Mouse (Mus musculus): ENCODE results near the gene Olfr1116. TPM values are rescaled to one million over a fixed set of nuclear protein-coding genes. Genes with fewer than 3 reads are reported as not detected.
"Not testable (repeated sequence)": the region's sequence is repeated elsewhere in the genome, so short reads cannot be mapped to it uniquely, and the experiment has no call there.

The Olfr1116 gene
- not detected in 2 replicates for polyA plus RNA-seq (2014; fragmentation: Nextera tagmentation; extraction: Ambion mirVana)

DNA sequence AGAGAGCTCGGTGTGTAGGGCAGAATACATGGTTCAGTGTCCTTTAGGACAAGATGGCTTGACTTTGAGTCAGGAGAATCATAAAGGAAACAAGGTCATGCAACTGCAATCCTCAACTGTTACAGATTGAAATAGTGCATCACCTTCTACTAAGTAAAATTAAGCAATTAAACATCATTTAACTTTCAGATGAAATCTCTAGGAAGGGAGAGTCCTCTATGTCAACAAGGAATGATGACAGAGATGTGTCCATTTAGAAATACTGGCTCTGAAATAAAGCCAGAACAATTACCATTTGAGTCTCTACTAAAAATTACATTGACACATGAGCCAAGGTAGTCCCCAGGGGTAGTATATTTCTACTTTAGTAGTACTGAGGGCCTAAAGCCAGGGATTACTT, at the start of gene Olfr1116:
Gene Olfr1116 (plus strand): TSS at position 301 of the 400 bp plus-strand sequence.
- H3K36me3 ChIP-seq (replicated peaks; ENCODE audit: control insufficient read depth, insufficient read depth): no peaks in the 10 kb centered on the region
- WGBS: 93% methylated on average over 1 of the region's 1 CpGs

DNA sequence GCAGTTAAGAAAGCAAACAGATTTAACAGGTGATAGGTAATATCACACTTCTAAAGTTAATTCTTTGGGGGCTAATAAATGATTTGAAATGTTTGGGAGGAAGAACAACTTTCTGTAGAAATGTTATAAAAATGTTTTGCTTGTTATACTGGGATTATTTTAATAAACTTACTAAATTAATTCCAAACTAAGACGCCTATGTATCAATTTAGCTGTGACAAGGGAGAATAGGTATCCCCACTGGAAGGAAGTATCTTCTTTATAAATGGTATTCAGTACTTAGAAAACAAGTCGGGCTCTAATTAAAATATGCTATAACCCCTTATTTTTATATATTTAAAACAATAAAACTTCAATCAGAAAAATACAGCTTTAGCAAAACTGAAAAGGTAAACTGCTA, 19.6 kb upstream of the Olfr1116 start, which contains the start of gene Olfr1115:
Gene Olfr1115 (plus strand): TSS at position 301 of the 400 bp plus-strand sequence.
- no peak within 1 kb of the TSS for H3K4me2 ChIP-seq (replicated peaks)
- H3K27ac ChIP-seq: no peak within 1 kb of the TSS
- DNase-seq (ENCODE audit: low spot score): no peak
- WGBS: 89% methylated on average over 2 of the region's 2 CpGs
- no peaks in the 10 kb centered on the region for H3K4me1 ChIP-seq (replicated peaks; ENCODE audit: control insufficient read depth, insufficient read depth, low read length)
- no peak within 1 kb of the TSS for H3K4me3 ChIP-seq (replicated peaks; ENCODE audit: low read length)
- H3K9me3 ChIP-seq (ENCODE audit: control insufficient read depth, low read length): no peaks in the 10 kb centered on the region
- H3K36me3 ChIP-seq (replicated peaks; ENCODE audit: control insufficient read depth, insufficient read depth): no peaks in the 10 kb centered on the region
- H3K27me3 ChIP-seq (ENCODE audit: control insufficient read depth, insufficient read depth, low read length): no peaks in the 10 kb centered on the region
- H3K9ac ChIP-seq: no peak within 1 kb of the TSS
- no peak for ATAC-seq (ENCODE audit: low FRiP score)

More for the DNA sequence above, at the start of gene Olfr1116:
- no peak within 1 kb of the TSS for H3K9ac ChIP-seq
- H3K4me3 ChIP-seq (replicated peaks; ENCODE audit: low read length): no peak within 1 kb of the TSS
- DNase-seq (ENCODE audit: low spot score) (no peak), ATAC-seq (ENCODE audit: low FRiP score) (no peak)
- H3K27me3 ChIP-seq (ENCODE audit: control insufficient read depth, insufficient read depth, low read length): no peaks in the 10 kb centered on the region
- no peak within 1 kb of the TSS for H3K27ac ChIP-seq
- H3K9me3 ChIP-seq (ENCODE audit: control insufficient read depth, low read length): no peaks in the 10 kb centered on the region
- no peak within 1 kb of the TSS for H3K4me2 ChIP-seq (replicated peaks)
- no peaks in the 10 kb centered on the region for H3K4me1 ChIP-seq (replicated peaks; ENCODE audit: control insufficient read depth, insufficient read depth, low read length)

DNA sequence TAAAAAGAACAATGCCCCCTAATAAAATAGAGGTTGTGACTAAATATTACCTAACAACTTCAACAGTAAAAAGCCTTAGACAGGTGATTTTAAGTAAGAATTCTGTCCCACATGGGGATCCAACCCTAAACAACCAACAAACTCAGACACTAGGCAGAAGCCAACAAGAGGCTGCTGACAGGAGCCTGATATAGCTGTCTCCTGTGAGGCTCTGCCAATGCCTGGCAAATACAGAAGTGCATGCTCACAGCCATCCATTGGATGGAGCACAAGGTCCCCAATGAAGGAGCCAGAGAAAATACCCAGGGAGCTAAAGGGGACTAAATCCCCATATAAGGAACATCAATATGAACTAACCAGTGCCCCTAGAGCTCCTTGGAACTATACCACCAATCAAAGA, 26.6 kb downstream of the Olfr1116 start:
- not testable (repeated sequence) for DNase-seq (ENCODE audit: low spot score); H3K4me3 ChIP-seq (replicated peaks; ENCODE audit: low read length)

DNA sequence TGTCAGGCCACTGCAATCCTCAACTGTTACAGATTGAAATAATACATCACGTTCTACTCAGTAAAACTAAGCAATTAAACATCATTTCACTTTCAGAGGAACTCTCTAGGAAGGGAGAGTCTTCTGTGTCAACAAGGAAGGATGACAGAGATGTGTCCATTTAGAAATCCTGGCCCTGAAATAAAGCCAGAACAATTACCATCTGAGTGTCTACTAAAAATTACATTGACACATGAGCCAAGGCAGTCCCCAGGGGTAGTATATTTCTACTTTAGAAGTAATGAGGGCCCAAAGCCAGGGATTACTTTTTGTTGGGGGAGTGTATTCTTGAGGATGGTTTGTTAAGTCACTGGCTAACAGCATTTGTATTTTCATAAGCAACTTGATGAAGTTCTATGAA, 39.9 kb downstream of the Olfr1116 start, which contains the start of gene Olfr1118:
Gene Olfr1118 (plus strand): TSS at position 301 of the 400 bp plus-strand sequence.
- Histone ChIP-seq H3K4me1 (replicated peaks; ENCODE audit: control insufficient read depth, insufficient read depth, low read length) (no peaks in the 10 kb centered on the region), H3K9ac (no peak within 1 kb of the TSS), H3K4me2 (replicated peaks) (no peak within 1 kb of the TSS), H3K36me3 (replicated peaks; ENCODE audit: control insufficient read depth, insufficient read depth) (no peaks in the 10 kb centered on the region), H3K27me3 (ENCODE audit: control insufficient read depth, insufficient read depth, low read length) (no peaks in the 10 kb centered on the region), H3K9me3 (ENCODE audit: control insufficient read depth, low read length) (no peaks in the 10 kb centered on the region), H3K4me3 (replicated peaks; ENCODE audit: low read length) (no peak within 1 kb of the TSS), H3K27ac (no peak within 1 kb of the TSS)
- 83% methylated on average over 1 of the region's 1 CpGs for WGBS
- ATAC-seq (ENCODE audit: low FRiP score): no peak
- DNase-seq (ENCODE audit: low spot score): no peak

More for the DNA sequence above, 26.6 kb downstream of the Olfr1116 start:
- ATAC-seq (ENCODE audit: low FRiP score); H3K4me2 ChIP-seq (replicated peaks); H3K9ac ChIP-seq; H3K9me3 ChIP-seq (ENCODE audit: control insufficient read depth, low read length); H3K36me3 ChIP-seq (replicated peaks; ENCODE audit: control insufficient read depth, insufficient read depth); H3K27ac ChIP-seq; H3K27me3 ChIP-seq (ENCODE audit: control insufficient read depth, insufficient read depth, low read length); H3K4me1 ChIP-seq (replicated peaks; ENCODE audit: control insufficient read depth, insufficient read depth, low read length): not testable (repeated sequence)

Small RNA genes lying within 50 kb of the gene (microRNA-seq; reads per million reads assigned to microRNA genes)
- not detected for gene Gm27438

Other genes starting within 250 kb of the Olfr1116 start
- gene Olfr1104, start 240.5 kb upstream of the Olfr1116 start, polyA plus RNA-seq (2014; fragmentation: Nextera tagmentation; extraction: Ambion mirVana): not detected in 2 replicates
- gene Olfr1105, start 231.0 kb upstream of the Olfr1116 start, polyA plus RNA-seq (2014; fragmentation: Nextera tagmentation; extraction: Ambion mirVana): not detected in 2 replicates
- not detected in 2 replicates for gene Olfr1106, start 215.3 kb upstream of the Olfr1116 start, polyA plus RNA-seq (2014; fragmentation: Nextera tagmentation; extraction: Ambion mirVana)
- gene Olfr1107, start 191.7 kb upstream of the Olfr1116 start, polyA plus RNA-seq (2014; fragmentation: Nextera tagmentation; extraction: Ambion mirVana): not detected in 2 replicates
- gene Olfr1109, start 171.5 kb upstream of the Olfr1116 start, polyA plus RNA-seq (2014; fragmentation: Nextera tagmentation; extraction: Ambion mirVana): not detected in 2 replicates
- gene Olfr259, start 153.0 kb upstream of the Olfr1116 start, polyA plus RNA-seq (2014; fragmentation: Nextera tagmentation; extraction: Ambion mirVana): not detected in 2 replicates
- gene Olfr1110, start 127.2 kb upstream of the Olfr1116 start, polyA plus RNA-seq (2014; fragmentation: Nextera tagmentation; extraction: Ambion mirVana): not detected in 2 replicates
- gene Olfr1111, start 114.9 kb upstream of the Olfr1116 start, polyA plus RNA-seq (2014; fragmentation: Nextera tagmentation; extraction: Ambion mirVana): not detected in 2 replicates
- not detected in 2 replicates for gene Olfr1112, start 79.7 kb upstream of the Olfr1116 start, polyA plus RNA-seq (2014; fragmentation: Nextera tagmentation; extraction: Ambion mirVana)
- gene Olfr1113, start 58.6 kb upstream of the Olfr1116 start, polyA plus RNA-seq (2014; fragmentation: Nextera tagmentation; extraction: Ambion mirVana): not detected in 2 replicates
- not detected in 2 replicates for gene Olfr1115, start 19.5 kb upstream of the Olfr1116 start, polyA plus RNA-seq (2014; fragmentation: Nextera tagmentation; extraction: Ambion mirVana)
- gene Olfr1118, start 40.0 kb downstream of the Olfr1116 start, polyA plus RNA-seq (2014; fragmentation: Nextera tagmentation; extraction: Ambion mirVana): not detected in 2 replicates
- not detected in 2 replicates for gene Olfr1120, start 87.3 kb downstream of the Olfr1116 start, polyA plus RNA-seq (2014; fragmentation: Nextera tagmentation; extraction: Ambion mirVana)
- gene Olfr1121, start 102.4 kb downstream of the Olfr1116 start, polyA plus RNA-seq (2014; fragmentation: Nextera tagmentation; extraction: Ambion mirVana): not detected in 2 replicates
- not detected in 2 replicates for gene Olfr1122, start 118.3 kb downstream of the Olfr1116 start, polyA plus RNA-seq (2014; fragmentation: Nextera tagmentation; extraction: Ambion mirVana)
- gene Olfr1123, start 149.1 kb downstream of the Olfr1116 start, polyA plus RNA-seq (2014; fragmentation: Nextera tagmentation; extraction: Ambion mirVana): not detected in 2 replicates
- gene Olfr1124, start 162.7 kb downstream of the Olfr1116 start, polyA plus RNA-seq (2014; fragmentation: Nextera tagmentation; extraction: Ambion mirVana): not detected in 2 replicates
- not detected in 2 replicates for gene Olfr1126, start 186.4 kb downstream of the Olfr1116 start, polyA plus RNA-seq (2014; fragmentation: Nextera tagmentation; extraction: Ambion mirVana)
- gene Pramel7, start 229.6 kb downstream of the Olfr1116 start, polyA plus RNA-seq (2014; fragmentation: Nextera tagmentation; extraction: Ambion mirVana): not detected in 2 replicates
- not detected in 2 replicates for gene Pramel6, start 239.0 kb downstream of the Olfr1116 start, polyA plus RNA-seq (2014; fragmentation: Nextera tagmentation; extraction: Ambion mirVana)